Mouse (Mus musculus) intestine, postnatal 0 days (tissue): ENCODE measurements around the gene Cox19. TPM values are rescaled to one million over a fixed set of nuclear protein-coding genes. Genes with fewer than 3 reads are reported as not detected.

Source experiments
- ATAC-seq: fragments of 200-750 bp; cut with Nextera tagmentation; 2 replicates; pipeline ENCODE4 v1.8.0; 2017; ENCODE audit warnings: mild to moderate bottlenecking, moderate TSS enrichment, moderate library complexity
- H3K27ac ChIP-seq: fragments of 300-500 bp; sonication (generic); 2 replicates; pipeline ENCODE4 v1.5.1; 2014; ENCODE audit warnings: mild to moderate bottlenecking, low read depth, low read length, moderate library complexity
- H3K27me3 ChIP-seq: fragments of 300-500 bp; sonication (generic); replicated peaks from 2 replicates; pipeline ENCODE4 v1.6.1; 2014; ENCODE audit warnings: low read length, mixed read lengths; ENCODE audit not compliant: control insufficient read depth, insufficient read depth
- H3K36me3 ChIP-seq: fragments of 300-500 bp; sonication (generic); 2 replicates; pipeline ENCODE4 v1.6.1; 2014; ENCODE audit warnings: mild to moderate bottlenecking, moderate library complexity; ENCODE audit not compliant: control insufficient read depth, insufficient read depth
- H3K4me1 ChIP-seq: fragments of 300-500 bp; sonication (generic); replicated peaks from 2 replicates; pipeline ENCODE4 v1.6.1; 2014; ENCODE audit warnings: antibody characterized with exemption, low read length, mixed read lengths; ENCODE audit not compliant: control insufficient read depth, insufficient read depth
- H3K4me2 ChIP-seq: fragments of 300-500 bp; sonication (generic); replicated peaks from 2 replicates; pipeline ENCODE4 v1.6.1; 2014; ENCODE audit warnings: low read depth, mild to moderate bottlenecking, moderate library complexity
- H3K4me3 ChIP-seq: fragments of 300-500 bp; sonication (generic); 2 replicates; pipeline ENCODE4 v1.5.1; 2014; ENCODE audit warnings: low read depth, low read length
- H3K9ac ChIP-seq: fragments of 300-500 bp; sonication (generic); 2 replicates; pipeline ENCODE4 v1.6.1; 2014; ENCODE audit warnings: mild to moderate bottlenecking, low read depth, low read length
- H3K9me3 ChIP-seq: fragments of 300-500 bp; sonication (generic); 2 replicates; pipeline ENCODE4 v1.6.1; 2016; ENCODE audit warnings: mixed run types; ENCODE audit not compliant: control insufficient read depth
- CTCF ChIP-seq: sonication (generic); IDR thresholded peaks from 2 replicates; pipeline ENCODE4 v1.5.1; 2016; ENCODE audit warnings: low read depth, mild to moderate bottlenecking, control low read depth, antibody characterized with exemption, moderate library complexity
- WGBS: fragments of 180-500 bp; shearing (Covaris S2); extraction: QIAGEN DNeasy Blood & Tissue Kit; methylation state at CpG from one replicate; pipeline ENCODE4 v1.1.7; 2014; 5-methylcytosine and 5-hydroxymethylcytosine counted together
- microRNA counts: library from miRNA; unstranded; fragments of <30 nt; microRNA quantifications from one replicate; lab custom pipeline; 2016
- microRNA-seq: library from miRNA; unstranded; fragments of <30 nt; microRNA quantifications from one replicate; pipeline ENCODE4, GENCODE M21; 2016
- polyA plus RNA-seq: library from polyadenylated mRNA; unstranded; fragments of >200 nt; fragmentation: Nextera tagmentation; extraction: Ambion mirVana; gene quantifications from 2 replicates; pipeline ENCODE4 v1.2.1, GENCODE M21; 2015

The Cox19 gene
- polyA plus RNA-seq, 1 experiment from 2014 or later, result 181 TPM

DNA sequence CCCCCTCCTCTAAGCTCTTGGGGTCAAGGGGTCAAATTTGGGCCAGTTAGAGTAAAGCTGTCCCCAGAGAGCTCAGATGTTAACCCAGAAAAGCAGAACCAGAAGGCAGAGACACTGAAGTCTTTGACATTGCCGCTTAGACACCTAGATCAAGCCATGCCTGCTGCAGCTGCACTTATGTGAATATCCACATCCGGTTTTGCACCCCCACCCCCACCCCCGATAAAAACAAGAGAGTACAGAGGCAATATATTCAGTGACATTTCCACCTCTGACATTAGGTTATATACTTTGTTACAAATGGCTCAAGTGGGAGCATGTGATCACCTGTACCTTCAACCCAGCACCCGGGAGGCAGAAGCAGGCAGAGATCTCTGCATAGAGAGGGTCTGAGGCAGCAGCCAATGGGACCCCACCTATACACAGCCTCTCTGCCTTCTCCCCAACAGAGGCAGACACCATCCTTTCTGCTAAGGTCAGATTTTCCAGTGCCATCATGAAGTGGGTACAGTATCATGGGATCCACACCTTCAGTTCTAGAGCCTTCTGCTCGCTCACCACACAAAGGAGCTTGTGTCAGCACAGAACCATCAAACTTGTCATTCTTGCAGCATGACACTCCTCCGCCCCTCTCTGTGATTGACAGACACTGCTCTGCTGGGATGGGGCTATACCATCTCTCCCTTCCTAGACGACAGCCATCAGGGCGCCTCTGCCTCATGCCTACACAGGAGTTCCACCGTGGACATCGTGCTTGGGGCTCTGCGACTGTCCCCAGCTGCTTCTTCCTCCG is 60.6 kb downstream of the Cox19 start:
- no peak overlapping the region for H3K4me2 ChIP-seq
- TF ChIP-seq CTCF, result no peak
- H3K4me1 ChIP-seq, result peaks cover 13% of the 10 kb centered on the region; the same call in 1 of the 2 replicates
- H3K36me3 ChIP-seq, result peaks cover 11% of the 10 kb centered on the region; the same call in 1 of the 2 replicates
- WGBS, result 83% methylated on average over 12 of the region's 12 CpGs
- ATAC-seq, result no peak
- H3K9me3 ChIP-seq, result no peaks in the 10 kb centered on the region
- H3K4me3 ChIP-seq, result no peak overlapping the region
- no peak overlapping the region for H3K9ac ChIP-seq
- no peaks in the 10 kb centered on the region for H3K27me3 ChIP-seq
- no peak overlapping the region for H3K27ac ChIP-seq

DNA sequence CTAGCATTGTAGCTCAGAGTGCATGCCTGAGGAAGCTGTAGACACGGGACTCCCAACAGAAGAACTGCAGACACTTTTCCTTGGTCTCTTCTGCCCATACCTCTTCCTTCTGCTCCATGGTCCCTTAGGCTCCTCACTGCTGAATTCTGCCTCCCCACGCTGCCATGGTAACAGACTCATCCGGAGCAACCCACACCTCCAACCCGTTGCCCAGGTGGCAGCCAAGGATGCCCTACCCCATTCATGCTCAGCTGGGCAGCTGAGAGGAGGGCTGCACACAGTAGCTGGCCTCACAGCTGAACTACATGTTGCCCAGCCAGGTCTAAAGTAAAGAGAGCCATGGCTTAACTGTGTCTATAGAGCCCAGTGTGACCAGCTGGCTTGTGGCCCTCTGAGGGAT is 62.6 kb downstream of the Cox19 start:
- no peaks in the 10 kb centered on the region for H3K27me3 ChIP-seq
- no peak overlapping the region for H3K27ac ChIP-seq
- no peaks in the 10 kb centered on the region for H3K9me3 ChIP-seq
- no peak for TF ChIP-seq CTCF
- H3K4me1 ChIP-seq, result peaks cover 13% of the 10 kb centered on the region; the same call in 1 of the 2 replicates
- H3K4me2 ChIP-seq, result no peak overlapping the region
- ATAC-seq, result no peak
- H3K36me3 ChIP-seq, result peaks cover 5% of the 10 kb centered on the region; the same call in 1 of the 2 replicates
- no peak overlapping the region for H3K4me3 ChIP-seq
- 87% methylated on average over 4 of the region's 4 CpGs for WGBS
- H3K9ac ChIP-seq, result no peak overlapping the region

DNA sequence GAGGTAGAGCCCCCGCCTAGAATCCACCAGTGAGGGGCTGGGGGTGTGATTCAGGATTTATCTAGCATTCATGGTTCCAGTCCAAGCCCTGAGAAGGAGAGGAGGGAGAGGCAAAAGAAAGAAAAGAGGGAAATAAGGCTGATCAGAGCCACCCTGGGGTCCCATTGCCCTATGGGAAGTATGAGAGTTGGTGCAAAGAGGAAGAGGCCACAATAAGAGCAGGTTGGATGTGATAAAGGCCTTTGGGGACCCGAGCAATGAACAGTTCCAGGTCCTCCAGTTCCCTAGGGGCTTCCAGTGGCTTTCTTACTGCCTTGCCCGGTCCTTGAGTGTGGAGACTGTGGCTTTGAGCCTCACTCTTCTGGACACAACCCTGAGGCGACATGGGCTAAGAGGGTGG is 63.4 kb downstream of the Cox19 start:
- TF ChIP-seq CTCF, result no peak
- Histone ChIP-seq H3K9me3 (no peaks in the 10 kb centered on the region), H3K9ac (no peak overlapping the region), H3K4me1 (peaks cover 13% of the 10 kb centered on the region; the same call in 1 of the 2 replicates), H3K27me3 (no peaks in the 10 kb centered on the region), H3K27ac (no peak overlapping the region), H3K4me3 (no peak overlapping the region), H3K4me2 (no peak overlapping the region), H3K36me3 (peaks cover 5% of the 10 kb centered on the region; the same call in 1 of the 2 replicates)
- no peak for ATAC-seq
- WGBS, result 90% methylated on average over 4 of the region's 4 CpGs

DNA sequence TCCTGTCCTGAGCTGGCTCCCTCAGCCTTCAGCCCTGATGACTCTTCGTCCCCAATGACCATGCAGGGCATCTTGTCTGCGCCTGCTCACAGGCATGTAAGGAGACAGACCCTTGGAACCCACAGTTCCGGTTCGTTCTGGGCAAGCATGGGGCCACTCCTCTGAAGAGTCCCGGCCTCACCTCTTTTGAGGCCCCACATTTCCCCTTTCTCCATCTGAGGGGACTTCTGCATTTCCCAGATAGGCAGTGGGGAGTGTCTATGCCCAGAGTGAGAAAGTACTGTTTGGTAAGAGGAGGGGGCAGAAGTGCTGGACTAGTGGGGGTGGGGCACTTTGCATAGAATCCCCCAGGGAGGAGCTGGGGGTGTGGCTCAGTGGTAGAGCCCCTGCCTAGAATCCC is 64.1 kb downstream of the Cox19 start:
- TF ChIP-seq CTCF, result no peak
- Histone ChIP-seq H3K27ac (peak overlapping the region; percentile 82), H3K9ac (no peak overlapping the region), H3K36me3 (peaks cover 5% of the 10 kb centered on the region; the same call in 1 of the 2 replicates), H3K9me3 (no peaks in the 10 kb centered on the region), H3K4me1 (peaks cover 13% of the 10 kb centered on the region; the same call in 1 of the 2 replicates), H3K4me3 (no peak overlapping the region), H3K4me2 (no peak overlapping the region), H3K27me3 (no peaks in the 10 kb centered on the region)
- WGBS, result 46% methylated on average over 5 of the region's 5 CpGs
- peak; percentile 35; the same call in 1 of the 2 replicates for ATAC-seq

MicroRNAs within 50 kb of the gene (microRNA counts, 519-probe panel; counts per million panel counts)
- microRNA mmu-miR-339-3p (lab: Ali Mortazavi, UCI), result not detected
- microRNA mmu-miR-339-5p (lab: Ali Mortazavi, UCI), result not detected

Small RNA genes within 50 kb of the gene (microRNA-seq; reads per million reads assigned to microRNA genes)
- 278 reads per million, percentile 61 among the genes with 10 or more reads in this experiment for gene Mir339

Other genes starting within 250 kb of the Cox19 start
- gene Prkar1b, start 201.4 kb downstream of the Cox19 start, polyA plus RNA-seq, result 10.0 and 10.9 TPM in 2 replicates
- gene Dnaaf5, start 201.2 kb downstream of the Cox19 start, polyA plus RNA-seq, result 2.5 and 2.9 TPM in 2 replicates
- gene Sun1, start 150.8 kb downstream of the Cox19 start, polyA plus RNA-seq, result 12.2 and 13.4 TPM in 2 replicates
- gene Get4, start 99.1 kb downstream of the Cox19 start, polyA plus RNA-seq, result 127 and 129 TPM in 2 replicates
- 33.4 and 33.8 TPM in 2 replicates for gene Adap1, start 25.8 kb downstream of the Cox19 start, polyA plus RNA-seq
- 15.8 and 18.1 TPM in 2 replicates for gene Cyp2w1, start 1.2 kb upstream of the Cox19 start, polyA plus RNA-seq
- gene Gpr146, start 26.3 kb upstream of the Cox19 start, polyA plus RNA-seq, result 2.5 and 2.6 TPM in 2 replicates
- 0.76 and 1.4 TPM in 2 replicates for gene C130050O18Rik, start 53.9 kb upstream of the Cox19 start, polyA plus RNA-seq
- gene Gper1, start 71.7 kb upstream of the Cox19 start, polyA plus RNA-seq, result 1.1 and 1.3 TPM in 2 replicates
- gene 3110082I17Rik, start 109.1 kb upstream of the Cox19 start, polyA plus RNA-seq, result 8.3 and 8.5 TPM in 2 replicates
- gene Zfand2a, start 133.1 kb upstream of the Cox19 start, polyA plus RNA-seq, result 6.1 and 6.7 TPM in 2 replicates
- gene Uncx, start 192.1 kb upstream of the Cox19 start, polyA plus RNA-seq, result not detected in 2 replicates